Mouse (Mus musculus) liver, embryonic 14.5 days (tissue): ENCODE measurements around the gene Maml3. TPM values are rescaled to one million over a fixed set of nuclear protein-coding genes. Genes with fewer than 3 reads are reported as not detected.
A peak's percentile ranks its signal among the peaks of the same experiment; 100 is the strongest.

ENCODE experiments used
- ATAC-seq: fragments of 200-750 bp; cut with Nextera tagmentation; 2 replicates; pipeline ENCODE4 v1.8.0; 2017; ENCODE audit warnings: moderate number of reproducible peaks, mild to moderate bottlenecking, moderate library complexity; ENCODE audit not compliant: insufficient read depth
- DNase-seq, 3 experiments: peaks; one replicate each; pipeline ENCODE4 v3.0.0-alpha.2; 2012 to 2013; ENCODE audit warnings: low read depth in 3 of 3, low spot score in 3 of 3
- H3K27ac ChIP-seq: fragments of 300-500 bp; sonication (generic); 2 replicates; pipeline ENCODE4 v1.5.1; 2014; ENCODE audit warnings: moderate library complexity, mild to moderate bottlenecking, control low read depth, inconsistent platforms
- H3K27me3 ChIP-seq: fragments of 300-500 bp; sonication (generic); 2 replicates; pipeline ENCODE4 v1.6.1; 2014; ENCODE audit warnings: mild to moderate bottlenecking, low read length, moderate library complexity; ENCODE audit not compliant: control insufficient read depth, insufficient read depth
- H3K36me3 ChIP-seq: fragments of 300-500 bp; sonication (generic); replicated peaks from 2 replicates; pipeline ENCODE4 v1.6.1; 2014; ENCODE audit warnings: low read depth; ENCODE audit not compliant: control insufficient read depth, insufficient read depth
- H3K4me1 ChIP-seq, 2 experiments: fragments of 200-500 bp in 1 of 2; fragments of 300-500 bp in 1 of 2; sonication (generic) in 1 of 2; replicated peaks; 2 replicates each; pipeline ENCODE4 v1.6.1; 2012 to 2014; ENCODE audit warnings: antibody characterized with exemption in 1 of 2, inconsistent platforms in 1 of 2, low read length in 1 of 2; ENCODE audit not compliant: control insufficient read depth in 2 of 2, insufficient read depth in 2 of 2
- H3K4me2 ChIP-seq: fragments of 300-500 bp; sonication (generic); 2 replicates; pipeline ENCODE4 v1.6.1; 2014; ENCODE audit warnings: low read depth, mild to moderate bottlenecking, control low read depth, moderate library complexity
- H3K4me3 ChIP-seq, 2 experiments: fragments of 200-500 bp in 1 of 2; fragments of 300-500 bp in 1 of 2; sonication (generic) in 1 of 2; 2 replicates each; pipeline ENCODE4 v1.5.1; 2012 to 2014; ENCODE audit warnings: low read depth in 2 of 2, low read length in 2 of 2, mild to moderate bottlenecking in 2 of 2, control low read depth in 1 of 2, inconsistent platforms in 1 of 2, moderate library complexity in 1 of 2; ENCODE audit not compliant: insufficient read depth in 1 of 2
- H3K9ac ChIP-seq: fragments of 300-500 bp; sonication (generic); replicated peaks from 2 replicates; pipeline ENCODE4 v1.6.1; 2014; ENCODE audit warnings: mild to moderate bottlenecking, control low read depth, moderate library complexity
- H3K9me3 ChIP-seq: fragments of 300-500 bp; sonication (generic); 2 replicates; pipeline ENCODE4 v1.6.1; 2016; ENCODE audit warnings: low read length, mixed read lengths; ENCODE audit not compliant: control insufficient read depth
- CTCF ChIP-seq: IDR thresholded peaks from 2 replicates; pipeline ENCODE4 v1.5.1; 2016; ENCODE audit warnings: antibody characterized with exemption, low read depth, control low read depth
- EP300 ChIP-seq: IDR thresholded peaks from 2 replicates; pipeline ENCODE4 v1.6.1; 2016; ENCODE audit warnings: antibody characterized with exemption, low read depth
- WGBS: fragments of 180-500 bp; shearing (Covaris S2); extraction: QIAGEN DNeasy Blood & Tissue Kit; methylation state at CpG from one replicate; pipeline ENCODE4 v1.1.7; 2014; ENCODE audit not compliant: insufficient replicate concordance; 5-methylcytosine and 5-hydroxymethylcytosine counted together
- polyA plus RNA-seq, 2 experiments: library from polyadenylated mRNA; depleted of rRNA in 1 of 2; stranded (reverse) in 1 of 2; unstranded in 1 of 2; fragments of >200 nt; fragmentation: Nextera tagmentation in 1 of 2; extraction: Ambion mirVana in 1 of 2; gene quantifications; 2 replicates each; pipeline versions ENCODE4 v1.2.1 to v1.2.3; 2012 to 2014

Gene Maml3
- polyA plus RNA-seq, 2 experiments, result 0.57 to 0.71 TPM

DNA sequence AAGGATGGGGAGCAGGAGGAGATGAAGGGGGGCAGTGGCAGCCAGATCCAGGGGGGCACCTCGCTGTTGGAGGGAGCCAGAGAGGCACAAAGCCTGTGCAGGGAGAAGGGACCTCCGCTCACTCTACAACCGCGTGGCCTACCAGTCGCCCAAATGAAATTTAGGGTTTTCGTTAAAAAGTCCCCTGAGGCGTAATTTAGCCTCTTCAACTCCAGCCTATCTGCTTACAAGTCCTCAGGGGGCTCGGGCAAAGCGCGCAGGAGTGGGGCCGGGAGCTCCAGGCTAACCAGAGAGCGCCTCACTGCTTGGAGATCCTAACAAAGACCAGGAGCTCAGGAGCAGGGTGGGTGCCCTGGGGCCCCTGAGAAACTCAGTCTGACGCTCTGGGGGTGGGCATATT is 402.9 kb downstream of the Maml3 start:
- Histone ChIP-seq H3K4me3 (peak overlapping the region in 1 of 2 experiments; percentile 50; a peak in 1 of 4 replicates), H3K9me3 (no peaks in the 10 kb centered on the region), H3K27ac (no peak overlapping the region), H3K9ac (no peak overlapping the region; the same call in 1 of the 2 replicates), H3K4me2 (peak overlapping the region; percentile 74), H3K36me3 (no peaks in the 10 kb centered on the region), H3K27me3 (no peaks in the 10 kb centered on the region; the same call in 1 of the 2 replicates), H3K4me1 (peaks cover 0 to 5% of the 10 kb centered on the region in 2 experiments; a peak in 1 of 4 replicates)
- ATAC-seq, result no peak
- DNase-seq, result no peak
- TF ChIP-seq CTCF, result no peak
- no peak for TF ChIP-seq EP300
- 26% methylated on average over 13 of the region's 13 CpGs for WGBS

DNA sequence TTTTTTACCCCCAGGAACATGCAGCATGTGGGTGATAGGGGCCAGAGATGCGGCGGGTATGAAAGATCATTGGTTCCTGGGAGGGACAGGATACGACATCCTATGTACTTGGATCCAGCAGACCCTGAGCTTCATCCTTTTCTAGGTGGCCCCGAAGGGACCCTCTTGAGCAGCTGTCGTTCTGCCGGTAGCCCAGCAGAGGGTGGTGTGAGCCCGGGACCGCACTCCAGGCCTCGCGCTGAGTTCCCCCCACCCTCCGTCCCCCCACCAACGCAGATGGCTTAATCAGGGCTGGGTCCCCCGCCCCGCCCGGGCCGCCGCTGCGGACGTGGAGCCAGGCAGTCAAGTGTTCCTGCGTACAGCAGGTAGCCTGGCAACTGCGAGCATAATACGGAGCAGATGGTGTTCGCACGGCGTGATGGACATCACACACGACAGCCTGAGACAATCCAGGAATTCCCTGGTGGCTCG is 403.6 kb downstream of the Maml3 start:
- WGBS, result under 1% methylated on average over 27 of the region's 27 CpGs
- H3K9me3 ChIP-seq, result no peaks in the 10 kb centered on the region
- peak overlapping the region; percentile 44; the same call in 1 of the 2 replicates for H3K9ac ChIP-seq
- peak overlapping the region; percentile 50 to 56 for H3K4me3 ChIP-seq
- peak; percentile 76 for ATAC-seq
- DNase-seq, result no peak
- peaks cover 0 to 5% of the 10 kb centered on the region in 2 experiments; a peak in 1 of 4 replicates for H3K4me1 ChIP-seq
- H3K4me2 ChIP-seq, result peak overlapping the region; percentile 74
- H3K27ac ChIP-seq, result no peak overlapping the region
- no peaks in the 10 kb centered on the region; the same call in 1 of the 2 replicates for H3K27me3 ChIP-seq
- H3K36me3 ChIP-seq, result no peaks in the 10 kb centered on the region
- TF ChIP-seq CTCF (peak; percentile 85), EP300 (0 out of 2 replicates have a peak, but pooled peaks have one; percentile 8)

GRCm38 (mm10) chr3:51700731-51701280 is 404.1 kb downstream of the Maml3 start:
- no peak overlapping the region for H3K9ac ChIP-seq
- H3K4me3 ChIP-seq, result no peak overlapping the region; a peak in 1 of 4 replicates

GRCm38 (mm10) chr3:51700123-51700522 is 404.8 kb downstream of the Maml3 start:
- TF ChIP-seq EP300 (no peak), CTCF (no peak)
- no peak overlapping the region for H3K27ac ChIP-seq

More at GRCm38 (mm10) chr3:51700731-51701280, 404.1 kb downstream of the Maml3 start:
- Histone ChIP-seq H3K4me1 (peaks cover 0 to 5% of the 10 kb centered on the region in 2 experiments; a peak in 1 of 4 replicates), H3K4me2 (peak overlapping the region; percentile 74), H3K36me3 (no peaks in the 10 kb centered on the region), H3K27ac (no peak overlapping the region), H3K27me3 (no peaks in the 10 kb centered on the region; the same call in 1 of the 2 replicates), H3K9me3 (no peaks in the 10 kb centered on the region)
- DNase-seq, result no peak
- no peak for ATAC-seq
- WGBS, result 30% methylated on average over 15 of the region's 15 CpGs
- no peak for TF ChIP-seq EP300
- TF ChIP-seq CTCF, result no peak

DNA sequence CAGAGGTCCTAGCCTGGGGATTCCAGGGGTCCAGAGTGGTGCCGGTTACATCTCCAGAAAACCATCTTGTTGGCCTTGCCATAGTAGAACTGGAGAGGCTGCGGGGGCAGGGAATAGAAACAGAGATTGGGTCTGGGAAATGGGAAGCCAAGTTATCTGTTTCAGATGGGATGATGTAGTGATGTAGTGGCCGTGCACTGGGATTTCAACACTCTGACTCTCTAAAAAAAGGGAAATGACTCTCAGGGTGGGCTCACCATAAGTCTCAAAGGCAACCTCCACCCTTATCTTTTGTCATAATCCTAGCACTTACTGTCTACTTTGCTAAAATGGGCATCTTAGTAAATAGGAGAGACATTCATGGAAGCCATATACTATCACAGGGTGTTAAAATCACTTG is 406.9 kb downstream of the Maml3 start:
- no peaks in the 10 kb centered on the region for H3K27me3 ChIP-seq
- DNase-seq (no peak), ATAC-seq (no peak)
- no peak for TF ChIP-seq CTCF
- no peak for TF ChIP-seq EP300
- no peak overlapping the region for H3K9ac ChIP-seq
- no peaks in the 10 kb centered on the region for H3K9me3 ChIP-seq
- H3K4me3 ChIP-seq, result no peak overlapping the region
- H3K27ac ChIP-seq, result no peak overlapping the region
- H3K36me3 ChIP-seq, result no peaks in the 10 kb centered on the region
- 63% methylated on average over 3 of the region's 3 CpGs for WGBS
- peaks cover 0 to 5% of the 10 kb centered on the region in 2 experiments; a peak in 1 of 4 replicates for H3K4me1 ChIP-seq
- H3K4me2 ChIP-seq, result no peak overlapping the region

More at GRCm38 (mm10) chr3:51700123-51700522, 404.8 kb downstream of the Maml3 start:
- no peak overlapping the region for H3K4me2 ChIP-seq
- no peaks in the 10 kb centered on the region; the same call in 1 of the 2 replicates for H3K27me3 ChIP-seq
- H3K9ac ChIP-seq, result no peak overlapping the region
- H3K4me3 ChIP-seq, result no peak overlapping the region
- ATAC-seq, result no peak
- DNase-seq, result no peak
- H3K36me3 ChIP-seq, result no peaks in the 10 kb centered on the region
- no peaks in the 10 kb centered on the region for H3K9me3 ChIP-seq
- peaks cover 0 to 5% of the 10 kb centered on the region in 2 experiments; a peak in 1 of 4 replicates for H3K4me1 ChIP-seq
- WGBS, result 81% methylated on average over 4 of the region's 4 CpGs
